Mouse (Mus musculus): ENCODE measurements around the gene Dnm3.

DNA sequence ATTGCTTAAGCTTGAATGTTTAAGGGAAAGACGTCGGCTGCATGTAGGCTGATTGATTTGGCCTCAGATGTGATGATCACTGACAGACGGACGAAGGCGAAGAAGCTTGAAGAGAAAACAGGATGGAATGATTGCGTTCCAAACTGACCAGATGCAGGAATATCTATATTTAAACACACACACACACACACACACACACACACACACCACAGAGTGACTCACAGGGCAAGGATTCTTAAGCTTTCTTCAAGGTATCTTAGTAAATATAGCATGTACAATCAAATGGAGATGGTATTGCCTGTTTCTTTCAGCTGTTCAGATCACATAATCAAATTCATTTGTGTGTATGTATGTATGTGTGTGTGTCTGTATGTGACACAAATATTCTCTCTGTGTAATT is 425.1 kb downstream of the Dnm3 start:
- TF ChIP-seq EP300 (IDR thresholded peaks at IDR 0.05; ENCODE audit: insufficient read depth, low read depth, low read length) (no peak), CTCF (IDR thresholded peaks at IDR 0.05) (no peak), POLR2A (IDR thresholded peaks at IDR 0.05; ENCODE audit: insufficient read depth, low read depth, low read length) (no peak)

All from heart, adult 2 months (tissue).